Mouse (Mus musculus): ENCODE measurements around the gene Klhl23.
A peak's percentile ranks its signal among the peaks of the same experiment; 100 is the strongest.

Klhl23 gene

GRCm38 (mm10) chr2:69829680-69830079, 7.9 kb downstream of the Klhl23 start:
- no peak for DNase-seq (ENCODE audit: low read depth, low spot score)

- no peak for DNase-seq (ENCODE audit: low read depth, low spot score)
These were observed 8.4 kb downstream of the Klhl23 start for GRCm38 (mm10) chr2:69830116-69830515.

- DNase-seq (ENCODE audit: low read depth, low spot score), result peak; percentile 65
These were observed 15.7 kb downstream of the Klhl23 start for GRCm38 (mm10) chr2:69837244-69837967.

- peak; percentile 68 for DNase-seq (ENCODE audit: low read depth, low spot score)
These were observed 16.3 kb downstream of the Klhl23 start for GRCm38 (mm10) chr2:69837996-69838395.

- no peak for DNase-seq (ENCODE audit: low read depth, low spot score)
These were observed 17.0 kb downstream of the Klhl23 start for GRCm38 (mm10) chr2:69838707-69839106.

GRCm38 (mm10) chr2:69840261-69840660, 18.5 kb downstream of the Klhl23 start:
- DNase-seq (ENCODE audit: low read depth, low spot score), result peak; percentile 25

- DNase-seq (ENCODE audit: low read depth, low spot score), result no peak
These were observed 27.5 kb downstream of the Klhl23 start for GRCm38 (mm10) chr2:69849215-69849614.

- DNase-seq (ENCODE audit: low read depth, low spot score), result no peak
These were observed 29.8 kb downstream of the Klhl23 start for GRCm38 (mm10) chr2:69851427-69852058.

- DNase-seq (ENCODE audit: low read depth, low spot score), result peak; percentile 51
These were observed 34.6 kb downstream of the Klhl23 start for GRCm38 (mm10) chr2:69856392-69856791.

- DNase-seq (ENCODE audit: low read depth, low spot score), result peak; percentile 61
These were observed 36.1 kb downstream of the Klhl23 start for GRCm38 (mm10) chr2:69857882-69858281.

GRCm38 (mm10) chr2:69860972-69861452, 39.3 kb downstream of the Klhl23 start:
- peak; percentile 70 for DNase-seq (ENCODE audit: low read depth, low spot score)

GRCm38 (mm10) chr2:69861485-69862091, 39.8 kb downstream of the Klhl23 start, which contains the start of gene Ssb:
Gene Ssb (plus strand): TSS chr2:69861562.
- peak; percentile 93 for DNase-seq (ENCODE audit: low read depth, low spot score)

- DNase-seq (ENCODE audit: low read depth, low spot score), result no peak
These were observed 40.4 kb downstream of the Klhl23 start for GRCm38 (mm10) chr2:69862117-69862657.

- no peak for DNase-seq (ENCODE audit: low read depth, low spot score)
These were observed 62.2 kb downstream of the Klhl23 start for GRCm38 (mm10) chr2:69883990-69884391.

GRCm38 (mm10) chr2:69884581-69884980, 62.8 kb downstream of the Klhl23 start:
- DNase-seq (ENCODE audit: low read depth, low spot score), result no peak

GRCm38 (mm10) chr2:69885050-69885449, 63.3 kb downstream of the Klhl23 start:
- DNase-seq (ENCODE audit: low read depth, low spot score), result no peak

- peak; percentile 87 for DNase-seq (ENCODE audit: low read depth, low spot score)
These were observed 63.9 kb downstream of the Klhl23 start, which contains the start of gene Mettl5 for GRCm38 (mm10) chr2:69885451-69886305. Gene Mettl5 (minus strand): TSS chr2:69885615.

Data from R1 (cell line).